Mouse (Mus musculus) spleen, embryonic (tissue): ENCODE data around the gene Mtnr1b.
"Not testable (repeated sequence)": the region's sequence is repeated elsewhere in the genome, so short reads cannot be mapped to it uniquely, and the experiment has no call there.

Experiments
- CTCF ChIA-PET: fragments of 350-600 bp; sonication (Branson Sonifier 250); formaldehyde crosslinking; loops from one replicate; lab custom pipeline; 2022; lab: Charles Lee

Gene Mtnr1b

GRCm38 (mm10) chr9:15874506-15875160 is at the start of gene Mtnr1b:
Gene Mtnr1b, minus strand, starts transcription at chr9:15874556.
- CTCF ChIA-PET = no interaction called here

GRCm38 (mm10) chr9:15920271-15920670 is 45.9 kb upstream of the Mtnr1b start:
- CTCF ChIA-PET = no interaction called here

- CTCF ChIA-PET = no interaction called here
These were observed 45.1 kb upstream of the Mtnr1b start for GRCm38 (mm10) chr9:15919373-15920005.

GRCm38 (mm10) chr9:15916600-15916999 is 42.2 kb upstream of the Mtnr1b start:
- CTCF ChIA-PET = no interaction called here

GRCm38 (mm10) chr9:15912735-15913134 is 38.4 kb upstream of the Mtnr1b start:
- CTCF ChIA-PET = no interaction called here

- CTCF ChIA-PET = no interaction called here
These were observed 35.2 kb upstream of the Mtnr1b start for GRCm38 (mm10) chr9:15909397-15910113.

GRCm38 (mm10) chr9:15903948-15904750 is 29.8 kb upstream of the Mtnr1b start:
- CTCF ChIA-PET = no interaction called here

- CTCF ChIA-PET = no interaction called here
These were observed 23.8 kb upstream of the Mtnr1b start for GRCm38 (mm10) chr9:15898112-15898511.

- CTCF ChIA-PET = no interaction called here
These were observed 12.4 kb upstream of the Mtnr1b start for GRCm38 (mm10) chr9:15886756-15887155.

GRCm38 (mm10) chr9:15880754-15881153 is 6.4 kb upstream of the Mtnr1b start:
- CTCF ChIA-PET = interaction anchor here (0.7 kb wide), 1 partner anchor 682 kb away, joined by 11 read pairs; no protein-coding TSS in a partner anchor

- CTCF ChIA-PET = interaction anchor here (0.6 kb wide), 3 partner anchors 175 to 1423 kb away, joined by 3 to 4 read pairs (median 3); no protein-coding TSS in a partner anchor
These were observed 5.8 kb upstream of the Mtnr1b start for GRCm38 (mm10) chr9:15880160-15880603.

- CTCF ChIA-PET = no interaction called here
These were observed 4.3 kb downstream of the Mtnr1b start for GRCm38 (mm10) chr9:15870013-15870412.

- CTCF ChIA-PET = no interaction called here
These were observed 4.9 kb downstream of the Mtnr1b start for GRCm38 (mm10) chr9:15869456-15869855.

- CTCF ChIA-PET = no interaction called here
These were observed 7.9 kb downstream of the Mtnr1b start for GRCm38 (mm10) chr9:15866280-15867072.

GRCm38 (mm10) chr9:15861402-15861801 is 13.0 kb downstream of the Mtnr1b start:
- CTCF ChIA-PET = interaction anchor here (0.6 kb wide), 1 partner anchor 777 kb away, joined by 3 read pairs; no protein-coding TSS in a partner anchor

- CTCF ChIA-PET = no interaction called here
These were observed 23.6 kb downstream of the Mtnr1b start for GRCm38 (mm10) chr9:15850749-15851148.

- CTCF ChIA-PET = no interaction called here
These were observed 29.0 kb downstream of the Mtnr1b start for GRCm38 (mm10) chr9:15845390-15845789.

- CTCF ChIA-PET = not testable (repeated sequence)
These were observed 29.4 kb downstream of the Mtnr1b start for GRCm38 (mm10) chr9:15844936-15845335.

GRCm38 (mm10) chr9:15813002-15813911 is 61.1 kb downstream of the Mtnr1b start:
- CTCF ChIA-PET = no interaction called here

- CTCF ChIA-PET = no interaction called here
These were observed 70.1 kb downstream of the Mtnr1b start for GRCm38 (mm10) chr9:15804296-15804695.
